Mouse (Mus musculus): Measurements from ENCODE around the gene Sox13. TPM values are rescaled to one million over a fixed set of nuclear protein-coding genes. Genes with fewer than 3 reads are reported as not detected.

Gene Sox13
- total RNA-seq (2022), result 10 to 100 TPM; 14.7 to 25.2 (median 18.0) TPM

DNA sequence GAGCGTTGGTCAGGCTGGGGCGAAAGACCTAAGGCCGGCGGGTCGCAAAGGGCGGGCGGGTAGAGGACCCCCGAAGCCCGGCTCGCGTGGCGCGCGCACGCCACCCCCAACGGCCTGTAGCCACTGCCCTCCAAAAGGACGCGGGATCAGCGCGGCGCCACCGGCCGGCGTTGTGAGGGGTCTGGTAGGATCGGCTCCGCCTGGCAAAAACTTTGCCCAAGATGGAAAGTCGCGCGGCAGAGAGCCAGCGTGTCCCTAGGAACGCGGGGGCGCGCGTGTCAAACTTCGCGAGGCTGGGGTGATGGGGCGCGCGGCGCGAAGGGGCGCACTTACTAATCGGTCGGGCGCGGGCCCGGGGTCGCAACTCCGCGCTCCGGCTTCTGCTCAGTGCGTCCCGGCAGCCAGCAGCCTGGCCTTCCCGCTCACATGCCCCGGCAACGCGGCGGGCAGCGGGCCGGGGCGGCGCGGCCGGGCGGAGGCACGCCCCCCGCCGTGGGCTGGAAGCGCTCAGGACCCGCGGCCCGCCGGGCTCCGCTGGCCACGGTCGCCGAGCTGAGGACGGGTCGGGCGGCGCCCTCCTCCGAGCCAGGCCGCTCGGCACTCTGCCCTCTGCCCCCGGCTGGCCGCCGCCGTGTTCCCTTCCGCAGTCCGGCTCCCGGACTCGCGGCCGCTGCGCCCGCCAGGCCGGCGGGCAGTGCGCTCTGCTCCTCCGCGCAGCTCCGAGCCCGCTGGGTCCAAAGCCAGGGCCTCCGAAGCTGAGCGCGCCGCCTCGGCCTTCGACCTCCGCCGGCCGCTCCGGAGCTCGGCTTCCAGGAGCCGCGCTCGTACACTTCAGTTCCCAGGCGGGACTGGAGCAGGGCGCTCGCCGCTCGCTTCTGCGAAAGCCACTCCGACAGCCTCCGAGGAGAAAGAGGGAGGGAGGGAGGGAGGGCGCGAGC is at the start of gene Sox13:
Gene Sox13, minus strand, starts transcription at position 835 of the 938 bp plus-strand sequence.
- DNase-seq, result peak; percentile 59

DNA sequence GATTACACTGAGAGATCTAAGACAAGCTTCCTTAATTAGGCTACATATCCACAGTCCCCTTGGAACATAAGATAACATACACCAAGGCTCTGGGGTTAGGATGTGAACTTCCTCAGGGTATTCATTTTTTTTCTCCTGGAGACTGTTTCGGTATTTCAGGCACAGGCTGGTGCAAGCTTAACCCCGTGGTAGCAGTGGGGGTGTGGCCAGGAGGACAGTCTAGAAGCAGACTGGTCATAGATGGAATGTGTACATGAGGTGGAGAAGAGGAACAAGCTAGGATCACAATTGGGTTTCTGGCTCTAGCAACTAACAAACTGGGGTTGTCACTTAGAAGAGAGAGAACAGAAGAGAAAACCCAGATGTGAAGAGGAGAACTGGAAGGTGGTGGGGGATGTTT is 47.4 kb upstream of the Sox13 start:
- no peak for DNase-seq

DNA sequence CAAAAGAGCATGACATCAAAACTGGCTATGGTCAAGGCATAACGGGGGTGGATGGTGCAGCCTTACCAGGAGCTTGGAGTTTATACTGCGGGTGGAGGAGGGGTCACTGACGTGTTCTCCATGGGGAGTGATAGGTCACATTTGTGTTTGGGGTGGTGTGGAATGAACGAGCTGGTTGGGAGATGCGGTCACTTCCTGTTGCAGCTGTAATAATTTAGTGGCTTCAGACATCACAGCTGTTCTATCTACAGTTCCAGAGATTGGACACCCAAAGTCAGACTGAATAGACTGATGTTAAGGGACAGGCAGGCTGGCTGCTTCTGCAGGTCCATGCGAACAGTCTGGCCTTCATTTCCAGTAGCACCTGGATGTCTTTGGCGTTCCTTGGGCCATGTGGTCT is 46.9 kb upstream of the Sox13 start:
- no peak for DNase-seq

DNA sequence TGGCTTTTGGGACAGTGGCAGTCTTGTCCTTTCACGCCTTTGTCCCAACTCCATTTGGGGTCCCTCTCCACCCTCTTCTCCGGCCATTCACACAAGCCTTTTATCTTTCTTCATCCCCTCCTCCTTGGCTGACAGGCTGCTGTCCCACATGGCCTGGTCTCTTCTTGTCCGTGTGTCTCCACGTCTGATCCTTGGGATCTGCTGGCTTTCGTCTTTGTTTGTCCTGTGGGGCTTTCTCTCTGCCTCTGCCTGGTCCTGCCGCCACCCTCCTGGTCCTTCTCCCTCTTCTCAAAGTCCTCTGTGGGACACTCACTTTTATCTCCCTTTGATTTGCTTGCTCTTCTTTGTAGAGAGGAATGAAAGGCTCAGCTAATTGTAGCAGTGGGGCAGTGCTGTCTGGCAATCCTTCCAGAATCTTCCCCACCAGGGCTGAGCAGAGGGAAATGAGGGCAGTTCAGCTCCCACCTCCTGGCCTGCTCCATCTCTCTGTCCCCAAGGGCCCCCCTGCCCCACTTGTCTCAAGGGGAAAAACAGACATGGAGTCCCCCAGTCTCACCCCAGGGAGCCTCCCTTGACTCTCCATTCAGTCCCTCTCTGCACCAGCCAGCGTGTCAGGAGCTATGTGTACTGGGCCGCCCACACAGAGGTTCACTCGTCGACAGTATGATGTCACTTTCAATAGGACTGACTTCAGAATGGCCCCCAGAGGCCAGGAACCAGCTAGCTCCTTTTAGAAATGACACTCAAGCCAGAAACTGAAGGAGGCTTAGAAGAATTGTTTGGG is 46.3 kb upstream of the Sox13 start:
- DNase-seq, result no peak

DNA sequence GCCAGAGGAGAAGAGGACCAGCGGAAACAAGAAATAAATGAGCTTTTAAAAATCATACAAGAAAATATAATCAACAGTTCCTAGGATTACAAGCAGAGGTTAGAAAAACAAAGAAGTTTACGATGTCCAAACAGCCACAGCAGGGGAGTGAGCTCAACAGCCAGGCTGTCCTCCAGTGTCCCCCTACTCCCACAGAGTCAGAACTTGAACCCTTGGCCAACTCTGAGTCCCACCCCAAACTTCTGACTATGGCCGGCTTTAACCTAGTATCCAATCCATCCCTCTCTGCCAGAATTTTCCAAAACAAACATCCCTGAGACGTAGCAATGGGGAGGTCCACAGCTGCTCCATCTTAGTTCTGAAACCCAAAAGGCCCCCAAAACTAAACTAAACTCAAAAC is 45.0 kb upstream of the Sox13 start:
- no peak for DNase-seq

DNA sequence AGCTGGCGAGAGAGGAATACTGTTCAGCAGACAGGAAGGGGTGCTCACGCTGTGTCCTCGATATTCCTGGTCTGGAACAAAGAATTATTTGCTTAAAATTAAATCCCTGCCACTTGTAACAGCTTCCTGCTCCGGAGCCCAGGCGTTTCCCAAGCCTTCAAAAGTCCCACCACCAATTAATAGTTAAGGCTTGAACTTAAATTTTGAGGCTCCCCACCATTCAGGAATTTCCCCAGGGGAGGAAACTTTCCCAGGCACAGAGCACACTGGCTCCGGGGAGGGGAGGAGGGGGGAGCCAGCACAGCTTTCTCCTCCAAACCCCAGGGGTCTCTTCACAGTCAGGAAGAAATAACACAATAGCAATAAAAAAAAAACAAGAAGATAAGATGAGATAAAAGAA is 44.6 kb upstream of the Sox13 start:
- no peak for DNase-seq

DNA sequence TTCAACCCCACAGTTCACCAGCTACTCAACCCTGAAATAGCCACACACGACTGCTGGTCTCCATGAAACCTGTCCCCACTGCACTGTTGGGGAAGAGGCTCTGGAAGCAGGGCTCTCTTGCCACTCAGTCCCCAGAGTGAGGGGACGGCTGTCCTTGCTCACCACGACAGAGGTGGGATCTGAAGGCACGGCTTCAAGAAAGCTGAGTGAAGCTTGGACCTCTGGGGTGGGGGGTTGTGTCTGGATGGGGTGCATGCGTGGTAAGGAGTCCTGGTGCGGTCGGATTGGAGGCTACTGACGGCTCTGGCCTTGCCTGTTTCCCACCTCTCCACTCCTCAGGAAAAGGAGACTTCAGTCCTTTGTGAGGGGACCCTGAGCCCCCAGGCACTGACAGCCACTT is 43.7 kb upstream of the Sox13 start:
- DNase-seq, result no peak

DNA sequence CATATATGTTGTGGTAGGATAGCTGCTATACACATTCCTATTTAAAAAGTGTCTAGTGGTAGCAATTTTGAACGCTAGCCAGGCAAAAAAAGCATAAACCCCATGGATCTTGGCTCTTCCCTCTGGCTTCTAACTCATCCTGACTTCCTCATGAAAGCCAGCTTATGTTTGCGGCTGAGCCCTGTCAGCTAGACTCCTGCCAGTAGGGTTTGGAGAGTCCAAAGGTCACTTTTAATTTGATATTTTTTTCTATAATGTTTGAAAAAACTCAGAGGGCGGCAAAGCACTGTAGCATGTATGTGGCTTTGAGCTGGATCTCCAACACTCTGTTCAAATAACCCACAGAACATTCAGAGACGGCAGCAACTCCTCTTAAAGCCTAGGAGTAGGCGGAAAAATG is 39.0 kb upstream of the Sox13 start:
- no peak for DNase-seq

DNA sequence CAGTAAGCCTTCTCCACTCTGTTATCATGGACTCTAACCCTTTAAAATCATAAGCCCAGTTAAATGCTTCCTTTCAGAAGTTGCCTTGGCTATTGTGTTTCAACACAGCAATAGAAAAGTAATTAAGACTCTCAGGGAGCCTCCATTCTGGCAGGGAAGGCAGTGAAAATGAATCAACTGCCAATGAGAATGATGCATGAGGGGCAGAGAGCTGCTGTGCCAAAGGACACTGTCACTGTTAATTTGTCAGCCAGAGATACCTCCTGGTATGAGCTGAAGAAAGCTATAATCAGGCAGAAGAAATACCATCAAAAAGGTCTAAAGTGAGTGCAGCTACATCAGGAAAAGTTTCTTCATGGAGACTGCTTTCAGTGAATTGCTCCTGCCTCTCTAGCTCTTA is 36.8 kb upstream of the Sox13 start:
- DNase-seq, result no peak

DNA sequence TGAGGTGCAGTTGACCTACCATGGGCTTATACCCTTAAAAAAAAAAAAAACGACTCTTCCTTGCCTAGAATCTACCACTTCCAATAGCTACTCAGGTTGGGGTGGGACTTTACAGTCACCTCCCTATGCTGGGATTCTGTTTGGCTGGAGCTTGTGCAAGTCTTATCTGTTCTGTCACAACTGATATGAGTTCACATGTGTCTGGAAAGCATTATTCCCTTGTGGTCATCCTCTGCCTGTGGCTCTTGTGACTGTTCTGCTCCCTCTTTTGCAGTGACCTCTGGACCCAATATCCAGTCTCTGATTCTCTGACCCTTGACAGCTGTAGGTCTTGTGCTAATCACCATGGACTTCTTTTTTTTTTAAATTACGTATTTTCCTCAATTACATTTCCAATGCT is 31.9 kb upstream of the Sox13 start:
- DNase-seq, result no peak

DNA sequence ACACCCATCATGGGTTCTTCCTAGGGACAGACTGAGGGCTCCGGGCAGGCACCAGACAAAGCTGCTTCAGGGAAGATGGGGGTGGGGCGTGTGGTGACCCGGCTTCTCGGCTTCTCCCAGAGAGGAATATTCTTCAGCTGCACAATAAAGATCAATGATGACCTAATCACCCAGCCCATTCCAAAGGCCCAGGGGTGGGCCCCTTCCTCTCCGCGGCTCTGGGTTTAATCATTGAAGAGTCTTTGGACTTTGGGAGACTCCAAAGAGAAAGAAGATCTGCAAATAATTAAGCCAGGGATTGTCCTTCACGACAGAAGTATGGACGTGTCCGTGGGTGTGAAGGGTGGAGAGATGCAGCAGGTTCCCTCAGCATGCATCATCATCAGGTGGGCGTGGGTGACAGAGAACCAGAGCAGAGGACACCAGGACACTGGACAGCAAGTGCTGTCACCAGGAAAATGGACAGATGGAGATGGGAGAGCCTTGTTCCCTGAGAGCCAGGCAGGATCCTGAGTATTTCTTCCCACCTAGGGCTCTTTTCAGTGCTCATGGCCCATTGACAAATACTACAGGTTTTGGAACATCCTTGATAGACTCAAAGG is 28.5 kb upstream of the Sox13 start:
- no peak for DNase-seq

DNA sequence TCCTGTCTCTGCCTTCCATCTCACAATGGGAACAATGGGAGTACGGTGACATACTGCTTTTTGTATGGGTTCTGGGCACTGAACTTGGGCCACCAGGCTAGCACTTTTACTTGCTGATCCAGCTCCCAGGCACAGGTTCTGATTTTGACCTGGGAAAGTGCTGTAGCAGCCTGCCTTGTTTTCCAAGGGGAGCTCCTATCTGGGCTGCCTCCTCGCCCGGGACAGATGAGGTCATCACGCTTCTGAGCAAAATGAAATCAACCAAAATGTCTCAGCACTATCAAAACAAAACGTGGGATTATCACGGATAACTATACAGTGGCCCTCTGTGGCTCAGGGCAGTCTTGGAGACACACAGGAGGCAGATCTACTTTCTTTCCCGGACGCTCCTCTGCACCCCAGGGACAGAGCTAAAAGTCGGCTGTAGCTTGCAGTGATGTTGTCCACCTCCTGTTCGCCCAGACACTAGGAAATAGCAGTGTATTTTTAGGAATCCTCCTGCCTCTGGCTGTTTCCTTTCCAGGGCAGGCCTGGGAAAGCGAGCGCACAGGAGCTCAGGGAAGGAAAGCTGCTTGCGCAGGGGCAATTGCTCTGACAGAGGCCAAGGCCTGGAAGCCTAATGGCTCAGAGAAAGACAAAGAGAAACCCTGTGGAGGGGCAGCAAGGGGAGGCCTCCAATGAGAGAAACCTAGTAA is 27.8 kb upstream of the Sox13 start:
- DNase-seq, result no peak

DNA sequence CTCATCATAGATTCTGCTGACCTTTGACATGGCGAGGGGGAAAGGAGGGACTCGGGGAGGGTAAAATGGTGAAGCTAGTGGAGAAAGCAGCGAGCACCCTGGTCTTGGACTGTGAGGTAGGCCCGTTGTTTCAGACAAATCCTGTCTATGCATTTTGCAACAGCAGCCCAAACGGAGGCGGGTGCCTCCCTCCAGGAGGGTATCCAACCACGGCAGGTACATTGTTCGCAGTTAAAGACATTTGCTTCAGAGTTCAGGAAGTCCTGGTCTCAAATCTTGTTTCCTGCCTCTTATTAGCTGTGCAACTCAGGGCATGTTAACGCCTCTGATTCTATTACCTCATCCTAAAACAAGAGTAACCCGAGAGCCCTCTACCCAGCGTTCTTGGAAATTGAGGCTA is 26.8 kb upstream of the Sox13 start:
- DNase-seq, result no peak

DNA sequence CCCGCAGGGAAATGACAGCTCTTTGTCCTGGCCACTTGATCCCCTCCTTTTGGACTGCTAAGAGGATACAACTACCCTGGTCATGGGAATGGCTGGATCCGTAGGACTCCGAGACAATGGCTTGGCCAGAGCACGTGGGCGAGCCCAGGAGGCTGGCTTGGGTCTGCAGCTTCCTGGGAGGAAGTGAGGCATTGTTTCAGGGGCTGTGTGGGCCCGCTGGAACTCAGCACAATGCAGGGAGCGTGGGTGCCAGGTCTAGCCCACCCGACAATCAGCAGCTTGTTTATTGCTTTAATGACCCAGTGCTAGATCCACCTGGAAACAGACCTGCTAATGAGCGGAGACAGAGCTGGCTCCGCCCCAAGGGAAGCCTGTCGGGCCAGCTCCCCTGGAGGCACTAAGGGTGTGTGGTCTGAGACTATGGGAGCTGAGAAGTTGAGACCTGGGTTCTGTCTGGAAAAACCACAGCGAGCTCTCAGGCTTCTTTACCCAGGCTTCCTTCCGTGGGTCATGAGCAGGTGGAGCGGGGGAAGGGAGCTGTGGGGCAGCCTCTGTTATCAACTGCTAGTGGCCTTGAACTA is 24.3 kb upstream of the Sox13 start:
- DNase-seq, result no peak

DNA sequence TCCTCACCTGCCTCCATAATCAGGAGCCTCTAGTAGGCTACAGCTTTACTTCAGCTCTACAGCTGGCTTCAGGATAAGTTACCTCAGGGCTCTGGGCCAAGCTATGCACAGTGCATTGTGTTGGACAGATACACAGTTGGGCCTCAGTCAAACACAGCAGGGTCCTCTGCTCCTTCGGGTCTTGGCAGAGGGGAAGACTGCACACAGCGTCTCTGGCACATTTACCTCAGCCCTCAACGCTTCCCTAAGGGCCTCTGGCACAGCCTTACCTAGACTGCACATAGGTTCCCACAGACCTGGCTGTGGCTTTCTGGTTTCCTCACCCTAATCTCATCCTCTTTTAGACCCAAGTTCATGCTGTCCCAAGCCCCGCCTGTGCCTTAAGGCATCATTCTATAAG is 22.1 kb upstream of the Sox13 start:
- no peak for DNase-seq

DNA sequence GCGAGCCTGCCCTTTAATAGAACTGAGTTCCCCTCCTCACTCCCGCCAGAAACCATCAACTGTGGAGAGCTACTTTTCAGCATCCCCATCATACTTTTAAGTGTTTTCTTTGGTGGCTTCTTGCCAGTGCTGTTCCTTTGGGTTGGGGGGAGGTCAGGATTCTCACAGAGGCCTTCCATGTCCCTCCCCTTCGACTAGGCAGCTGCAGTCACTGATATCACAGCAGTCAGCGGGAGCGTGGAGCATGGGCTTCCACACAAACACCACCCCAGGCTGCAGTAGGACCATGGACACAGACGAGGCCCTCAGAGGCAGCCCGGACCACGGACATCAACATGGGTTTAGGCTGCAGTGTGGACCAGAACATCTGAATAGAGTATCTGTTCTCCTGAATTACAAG is 20.1 kb upstream of the Sox13 start:
- DNase-seq, result no peak

DNA sequence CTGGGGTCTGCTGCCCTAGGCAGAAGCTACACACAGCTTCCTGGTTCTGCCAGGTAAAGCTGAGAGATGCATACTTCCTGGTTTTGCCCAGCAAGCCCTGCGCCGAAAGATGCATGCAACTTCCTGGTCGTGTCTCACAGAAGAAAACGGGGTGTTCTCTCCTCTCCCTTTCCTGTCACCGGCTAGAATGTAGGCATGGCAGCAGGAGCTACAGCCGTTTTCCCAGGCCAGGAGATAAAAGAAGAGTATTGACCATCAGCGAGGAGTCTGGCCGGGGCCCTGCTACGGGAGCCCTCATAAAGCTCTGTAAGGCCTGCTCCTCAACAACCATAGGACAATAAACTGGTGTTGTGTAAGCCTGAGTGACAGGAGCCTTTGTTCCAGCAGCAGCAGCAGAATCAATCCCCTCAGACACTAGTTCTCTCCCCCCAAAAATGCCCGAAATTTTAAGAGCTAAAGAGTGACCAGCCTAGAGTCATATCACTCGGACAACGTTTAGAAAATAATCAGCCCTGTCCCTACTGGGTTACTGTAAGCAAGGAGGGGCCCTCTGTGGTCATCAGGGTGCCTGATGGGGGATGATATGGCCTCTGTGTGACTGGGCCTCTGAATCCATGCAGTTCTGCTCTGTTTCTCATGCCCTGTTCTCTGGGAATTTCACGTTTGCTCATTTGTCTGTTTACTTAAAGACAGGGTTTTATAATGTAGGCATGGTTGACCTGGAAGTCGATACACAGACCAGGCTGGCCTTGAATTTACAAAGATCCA is 13.9 kb upstream of the Sox13 start:
- DNase-seq, result no peak

DNA sequence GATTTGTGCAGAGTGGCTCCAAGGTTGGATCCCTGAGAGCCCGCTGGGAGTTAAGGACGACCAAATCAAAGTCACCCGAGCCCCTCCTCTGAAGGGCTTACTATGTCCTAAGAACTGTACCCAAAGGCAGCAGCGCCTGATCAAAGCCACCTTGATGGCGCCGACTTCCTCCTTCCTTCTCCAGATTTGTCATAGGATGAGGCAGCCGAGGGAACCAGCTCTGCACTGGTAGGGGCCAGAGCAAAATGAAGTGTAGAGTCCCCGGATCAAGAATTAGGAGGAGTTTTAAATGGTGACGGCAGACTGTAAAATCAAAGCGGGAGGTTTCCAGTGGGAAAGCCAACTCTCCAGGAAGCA is 10.6 kb upstream of the Sox13 start:
- no peak for DNase-seq

DNA sequence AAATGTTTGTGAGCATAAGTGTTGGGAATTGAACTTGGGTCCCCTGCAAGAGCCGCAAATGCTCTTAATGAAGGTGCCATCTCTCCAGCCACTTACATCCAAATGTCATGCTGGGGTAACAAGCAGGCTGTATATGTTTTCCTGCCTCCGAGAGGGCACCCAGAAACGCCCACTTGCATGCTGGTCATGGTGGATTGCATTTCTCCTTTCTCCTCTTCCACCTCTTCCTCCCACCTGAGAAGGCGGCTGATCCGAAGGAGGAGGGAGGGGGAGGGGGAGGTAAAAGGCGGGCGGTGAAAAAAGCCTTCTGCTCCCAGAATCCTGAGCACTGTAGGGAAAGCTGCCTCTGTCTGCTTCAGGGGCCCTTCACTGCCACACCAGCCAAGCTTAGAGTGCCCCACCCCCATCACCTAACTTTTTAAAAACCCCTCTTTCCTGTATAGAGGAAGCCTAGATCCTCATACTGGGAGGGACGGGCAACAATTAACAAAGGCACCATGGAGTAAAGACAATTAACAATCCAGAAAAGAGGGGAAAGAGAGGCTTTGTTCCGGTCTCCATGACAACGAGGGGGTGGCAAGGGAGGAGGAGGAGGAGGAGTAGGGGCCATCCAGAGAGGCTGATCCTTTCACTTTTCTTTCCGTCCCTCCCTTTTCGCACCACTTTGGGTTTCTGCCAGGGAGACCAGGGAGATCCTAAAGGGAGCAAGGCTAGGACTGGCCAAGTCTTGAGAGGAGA is 10.0 kb upstream of the Sox13 start:
- DNase-seq, result no peak

DNA sequence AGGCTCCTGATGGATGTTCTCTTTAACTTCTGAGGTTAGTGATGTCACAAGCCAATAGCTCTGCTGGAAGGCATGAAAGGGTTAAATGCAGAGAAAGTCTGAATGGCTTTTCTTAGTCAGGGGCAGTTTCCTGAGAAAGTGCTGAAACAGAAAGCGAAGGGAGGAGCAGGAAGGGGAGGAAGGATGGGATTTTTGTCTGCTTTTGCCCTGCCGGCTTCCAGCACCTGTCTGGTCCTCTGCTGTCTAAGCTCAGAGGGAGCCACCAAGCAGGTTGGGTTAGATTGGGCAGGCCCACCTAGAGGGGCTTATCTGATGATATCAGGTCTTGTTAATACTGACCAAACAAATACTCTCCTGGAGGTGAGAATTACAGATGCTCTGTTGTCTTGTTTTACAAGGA is 8.4 kb upstream of the Sox13 start:
- no peak for DNase-seq

DNA sequence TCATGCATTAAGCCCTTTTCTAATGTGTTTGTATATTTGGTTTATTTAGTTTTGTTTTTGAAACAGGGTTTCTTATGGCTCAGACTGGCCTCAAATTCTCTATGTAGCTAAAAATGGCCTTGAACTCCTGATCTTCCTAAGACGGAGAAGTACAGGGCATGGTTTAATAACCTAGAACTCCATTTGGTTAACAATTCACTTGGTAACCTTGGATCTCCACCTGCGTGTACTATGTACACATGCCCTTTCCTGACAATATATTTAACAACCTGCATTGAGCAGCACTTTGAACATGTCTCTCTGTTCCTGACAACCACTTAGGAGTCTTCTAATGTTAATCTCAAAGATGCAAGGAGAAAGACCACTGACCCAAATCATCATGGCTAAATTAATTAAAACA is 7.0 kb upstream of the Sox13 start:
- DNase-seq, result no peak

All from adrenal gland, adult 8-10 months (tissue).